ENCODE assay signal across 8 mouse cellular contexts in genomic region chr2:72389942-72390341, GRCm38 (mm10).
DNase-seq lines count a peak whose midpoint lies in the region; ATAC-seq lines count a peak whose summit lies in the region.

No protein-coding gene starts in this region.

- no peaks in the 10 kb centered on the region for H3K36me3 ChIP-seq in hindbrain, embryonic 14.5 days (replicated peaks; ENCODE audit: control insufficient read depth, insufficient read depth)
- H3K36me3 ChIP-seq in hindbrain, embryonic 12.5 days, result no peaks in the 10 kb centered on the region
- no peaks in the 10 kb centered on the region for H3K36me3 ChIP-seq in midbrain, embryonic 16.5 days (ENCODE audit: control insufficient read depth, insufficient read depth, low read length)

- no peaks in the 10 kb centered on the region for H3K4me1 ChIP-seq in hindbrain, embryonic 14.5 days (replicated peaks; ENCODE audit: control insufficient read depth, insufficient read depth, low read length)
- H3K4me1 ChIP-seq in hindbrain, embryonic 12.5 days, result no peaks in the 10 kb centered on the region
- H3K4me1 ChIP-seq in midbrain, embryonic 16.5 days (ENCODE audit: control insufficient read depth, insufficient read depth, low read length), result peaks cover 7% of the 10 kb centered on the region

- no peak overlapping the region for H3K4me2 ChIP-seq in hindbrain, embryonic 14.5 days (replicated peaks)
- no peak overlapping the region for H3K4me2 ChIP-seq in hindbrain, embryonic 12.5 days (replicated peaks)
- H3K4me2 ChIP-seq in midbrain, embryonic 16.5 days (ENCODE audit: low read length), result no peak overlapping the region

- H3K27me3 ChIP-seq in hindbrain, embryonic 14.5 days (ENCODE audit: control insufficient read depth, insufficient read depth, low read length), result no peaks in the 10 kb centered on the region
- H3K27me3 ChIP-seq in hindbrain, embryonic 12.5 days, result no peaks in the 10 kb centered on the region
- H3K27me3 ChIP-seq in midbrain, embryonic 16.5 days (ENCODE audit: control insufficient read depth, insufficient read depth, low read depth, low read length), result no peaks in the 10 kb centered on the region

- H3K9ac ChIP-seq in hindbrain, embryonic 14.5 days, result no peak overlapping the region
- H3K9ac ChIP-seq in hindbrain, embryonic 12.5 days, result no peak overlapping the region
- H3K9ac ChIP-seq in midbrain, embryonic 16.5 days (ENCODE audit: low read depth, low read length), result no peak overlapping the region

- no peaks in the 10 kb centered on the region for H3K9me3 ChIP-seq in hindbrain, embryonic 14.5 days (ENCODE audit: control insufficient read depth, low read length)
- no peaks in the 10 kb centered on the region for H3K9me3 ChIP-seq in hindbrain, embryonic 12.5 days (replicated peaks)
- H3K9me3 ChIP-seq in midbrain, embryonic 16.5 days (replicated peaks; ENCODE audit: control insufficient read depth, low read length, poor library complexity, severe bottlenecking), result no peaks in the 10 kb centered on the region

- no peak overlapping the region for H3K4me3 ChIP-seq in hindbrain, embryonic 14.5 days (replicated peaks; ENCODE audit: low read length)
- no peak overlapping the region for H3K4me3 ChIP-seq in hindbrain, embryonic 12.5 days
- H3K4me3 ChIP-seq in midbrain, embryonic 16.5 days (ENCODE audit: low read depth, low read length), result no peak overlapping the region

- intact Hi-C loops in left cerebral cortex, postnatal 10 days (cut with DNase I), result loop anchor here (5.0 kb wide), 1 partner anchor 93 kb away; no protein-coding TSS in a partner anchor

- ATAC-seq in hindbrain, embryonic 14.5 days (ENCODE audit: low FRiP score), result no peak
- no peak for ATAC-seq in hindbrain, embryonic 12.5 days (ENCODE audit: low FRiP score)
- ATAC-seq in midbrain, embryonic 16.5 days, result peak; percentile 17; the same call in 1 of the 2 replicates

- DNase-seq in hindbrain, embryonic 14.5 days (ENCODE audit: low spot score), result peak; percentile 85
- DNase-seq in cerebellum, adult 8-10 months, result peak; percentile 71
- peak; percentile 69 to 70 for DNase-seq in frontal cortex, postnatal 25 days (ENCODE audit: low spot score in 2 of 2)
- peak; percentile 77 for DNase-seq in induced T-regulatory cell, adult 2 months (ENCODE audit: low read depth)
- DNase-seq in left cerebral cortex, postnatal 10 days (ENCODE audit: extremely low spot score in 1 of 2, low spot score in 2 of 2), result peak; percentile 63 to 78
- peak; percentile 74 to 88 for DNase-seq in spleen, postnatal 4 days (ENCODE audit: low spot score in 2 of 2)

- WGBS in hindbrain, embryonic 14.5 days, result 24% methylated on average over 9 of the region's 9 CpGs
- 27% methylated on average over 9 of the region's 9 CpGs for WGBS in hindbrain, embryonic 12.5 days
- 25% methylated on average over 9 of the region's 9 CpGs for WGBS in midbrain, embryonic 16.5 days

- H3K27ac ChIP-seq in hindbrain, embryonic 14.5 days, result no peak overlapping the region
- no peak overlapping the region for H3K27ac ChIP-seq in hindbrain, embryonic 12.5 days
- H3K27ac ChIP-seq in midbrain, embryonic 16.5 days (ENCODE audit: low read length), result no peak overlapping the region
